Mouse (Mus musculus) hindbrain, embryonic 13.5 days (tissue): ENCODE measurements around the gene Zfp541. TPM values are rescaled to one million over a fixed set of nuclear protein-coding genes. Genes with fewer than 3 reads are reported as not detected.

Experiments
- ATAC-seq: fragments of 200-750 bp; cut with Nextera tagmentation; 2 replicates; pipeline ENCODE4 v1.8.0; 2017; ENCODE audit warnings: moderate TSS enrichment; ENCODE audit not compliant: low FRiP score
- H3K27ac ChIP-seq: fragments of 300-500 bp; sonication (generic); 2 replicates; pipeline ENCODE4 v1.5.1; 2015; ENCODE audit warnings: inconsistent platforms, mild to moderate bottlenecking, moderate library complexity
- H3K27me3 ChIP-seq: fragments of 300-500 bp; sonication (generic); 2 replicates; pipeline ENCODE4 v1.6.1; 2015; ENCODE audit warnings: mild to moderate bottlenecking, inconsistent platforms
- H3K36me3 ChIP-seq: fragments of 300-500 bp; sonication (generic); 2 replicates; pipeline ENCODE4 v1.6.1; 2015; ENCODE audit warnings: mild to moderate bottlenecking, inconsistent platforms
- H3K4me1 ChIP-seq: fragments of 300-500 bp; sonication (generic); replicated peaks from 2 replicates; pipeline ENCODE4 v1.6.1; 2015; ENCODE audit warnings: inconsistent platforms
- H3K4me2 ChIP-seq: fragments of 300-500 bp; sonication (generic); 2 replicates; pipeline ENCODE4 v1.6.1; 2015; ENCODE audit warnings: inconsistent platforms, mild to moderate bottlenecking, moderate library complexity
- H3K4me3 ChIP-seq: fragments of 300-500 bp; sonication (generic); 2 replicates; pipeline ENCODE4 v1.5.1; 2015; ENCODE audit warnings: mild to moderate bottlenecking, inconsistent platforms
- H3K9ac ChIP-seq: fragments of 300-500 bp; sonication (generic); 2 replicates; pipeline ENCODE4 v1.6.1; 2015; ENCODE audit warnings: mild to moderate bottlenecking, inconsistent platforms
- H3K9me3 ChIP-seq: fragments of 300-500 bp; sonication (generic); 2 replicates; pipeline ENCODE4 v1.6.1; 2016; ENCODE audit warnings: inconsistent platforms
- WGBS: fragments of 180-500 bp; shearing (Covaris S2); methylation state at CpG from one replicate; pipeline ENCODE4 v1.1.7; 2015; 5-methylcytosine and 5-hydroxymethylcytosine counted together
- polyA plus RNA-seq: library from polyadenylated mRNA; unstranded; fragments of >200 nt; fragmentation: Nextera tagmentation; extraction: Ambion mirVana; gene quantifications from 2 replicates; pipeline ENCODE4 v1.2.1, GENCODE M21; 2015

The Zfp541 gene
- polyA plus RNA-seq, 1 experiment from 2014 or later, result 0.09 TPM

GRCm38 (mm10) chr7:16057136-16057534 is 4.5 kb upstream of the Zfp541 start:
- Histone ChIP-seq H3K9me3 (peaks cover 4% of the 10 kb centered on the region; the same call in 1 of the 2 replicates), H3K4me1 (peaks cover 2% of the 10 kb centered on the region), H3K4me2 (no peak overlapping the region), H3K27me3 (peaks cover 42% of the 10 kb centered on the region), H3K4me3 (no peak overlapping the region), H3K36me3 (no peaks in the 10 kb centered on the region), H3K27ac (no peak overlapping the region), H3K9ac (no peak overlapping the region)
- no peak for ATAC-seq
- 75% methylated on average over 2 of the region's 2 CpGs for WGBS

- WGBS, result 64% methylated on average over 15 of the region's 15 CpGs
- no peak for ATAC-seq
- Histone ChIP-seq H3K9ac (no peak overlapping the region), H3K27ac (no peak overlapping the region), H3K27me3 (peaks cover 63% of the 10 kb centered on the region), H3K4me1 (no peaks in the 10 kb centered on the region), H3K4me2 (no peak overlapping the region), H3K36me3 (no peaks in the 10 kb centered on the region), H3K9me3 (peaks cover 4% of the 10 kb centered on the region; the same call in 1 of the 2 replicates), H3K4me3 (no peak overlapping the region)
These were observed 446 bp downstream of the Zfp541 start for GRCm38 (mm10) chr7:16062099-16062420.

- no peak for ATAC-seq
- Histone ChIP-seq H3K36me3 (no peaks in the 10 kb centered on the region), H3K27ac (no peak overlapping the region), H3K4me3 (no peak overlapping the region), H3K4me1 (no peaks in the 10 kb centered on the region), H3K9me3 (peaks cover 4% of the 10 kb centered on the region; the same call in 1 of the 2 replicates), H3K9ac (no peak overlapping the region), H3K4me2 (no peak overlapping the region), H3K27me3 (peaks cover 56% of the 10 kb centered on the region)
- 32% methylated on average over 4 of the region's 4 CpGs for WGBS
These were observed 1.9 kb downstream of the Zfp541 start for GRCm38 (mm10) chr7:16063490-16063889.

GRCm38 (mm10) chr7:16070846-16071245 is 9.2 kb downstream of the Zfp541 start:
- H3K9ac ChIP-seq, result no peak overlapping the region
- no peak overlapping the region for H3K4me3 ChIP-seq
- no peaks in the 10 kb centered on the region for H3K9me3 ChIP-seq
- ATAC-seq, result no peak
- H3K27ac ChIP-seq, result no peak overlapping the region
- no peaks in the 10 kb centered on the region for H3K4me1 ChIP-seq
- 0 out of 2 replicates have a peak, but pooled peaks cover 7% of the 10 kb centered on the region for H3K27me3 ChIP-seq
- H3K4me2 ChIP-seq, result no peak overlapping the region
- no peaks in the 10 kb centered on the region for H3K36me3 ChIP-seq

- no peak overlapping the region for H3K4me3 ChIP-seq
These were observed 10.3 kb downstream of the Zfp541 start for GRCm38 (mm10) chr7:16071906-16072305.

GRCm38 (mm10) chr7:16079947-16080346 is 18.3 kb downstream of the Zfp541 start:
- H3K9me3 ChIP-seq, result no peaks in the 10 kb centered on the region
- peaks cover 12% of the 10 kb centered on the region; the same call in 1 of the 2 replicates for H3K27me3 ChIP-seq
- 63% methylated on average over 1 of the region's 1 CpGs for WGBS
- no peak overlapping the region for H3K4me3 ChIP-seq
- no peak overlapping the region for H3K9ac ChIP-seq
- no peak overlapping the region for H3K27ac ChIP-seq
- no peak for ATAC-seq
- H3K36me3 ChIP-seq, result no peaks in the 10 kb centered on the region
- H3K4me2 ChIP-seq, result no peak overlapping the region
- no peaks in the 10 kb centered on the region for H3K4me1 ChIP-seq

More at GRCm38 (mm10) chr7:16071906-16072305, 10.3 kb downstream of the Zfp541 start:
- no peak for ATAC-seq
- Histone ChIP-seq H3K36me3 (no peaks in the 10 kb centered on the region), H3K4me2 (no peak overlapping the region), H3K4me1 (no peaks in the 10 kb centered on the region), H3K9me3 (no peaks in the 10 kb centered on the region), H3K27me3 (0 out of 2 replicates have a peak, but pooled peaks cover 5% of the 10 kb centered on the region), H3K27ac (no peak overlapping the region), H3K9ac (no peak overlapping the region)
- WGBS, result 85% methylated on average over 6 of the region's 6 CpGs

GRCm38 (mm10) chr7:16080581-16080980 is 19.0 kb downstream of the Zfp541 start:
- WGBS, result 67% methylated on average over 4 of the region's 4 CpGs
- Histone ChIP-seq H3K9ac (no peak overlapping the region), H3K4me3 (no peak overlapping the region), H3K36me3 (no peaks in the 10 kb centered on the region), H3K4me2 (no peak overlapping the region), H3K27me3 (peaks cover 12% of the 10 kb centered on the region; the same call in 1 of the 2 replicates), H3K27ac (no peak overlapping the region), H3K4me1 (no peaks in the 10 kb centered on the region), H3K9me3 (no peaks in the 10 kb centered on the region)
- no peak for ATAC-seq

GRCm38 (mm10) chr7:16083361-16083760 is 21.7 kb downstream of the Zfp541 start:
- Histone ChIP-seq H3K36me3 (no peaks in the 10 kb centered on the region), H3K9ac (no peak overlapping the region), H3K27me3 (peaks cover 8% of the 10 kb centered on the region; the same call in 1 of the 2 replicates), H3K4me2 (no peak overlapping the region), H3K4me1 (no peaks in the 10 kb centered on the region), H3K27ac (no peak overlapping the region), H3K9me3 (no peaks in the 10 kb centered on the region), H3K4me3 (no peak overlapping the region)
- ATAC-seq, result no peak
- 65% methylated on average over 4 of the region's 4 CpGs for WGBS

GRCm38 (mm10) chr7:16087587-16087986 is 26.0 kb downstream of the Zfp541 start:
- Histone ChIP-seq H3K36me3 (no peaks in the 10 kb centered on the region), H3K4me3 (no peak overlapping the region), H3K27ac (no peak overlapping the region), H3K4me1 (no peaks in the 10 kb centered on the region), H3K9ac (no peak overlapping the region), H3K4me2 (no peak overlapping the region), H3K9me3 (no peaks in the 10 kb centered on the region), H3K27me3 (peaks cover 21% of the 10 kb centered on the region; the same call in 1 of the 2 replicates)
- 79% methylated on average over 2 of the region's 2 CpGs for WGBS
- no peak for ATAC-seq

GRCm38 (mm10) chr7:16094592-16094991 is 33.0 kb downstream of the Zfp541 start:
- 76% methylated on average over 3 of the region's 3 CpGs for WGBS
- Histone ChIP-seq H3K9ac (0 out of 2 replicates have a peak overlapping the region, but pooled peaks have one; percentile 6), H3K4me1 (peaks cover 13% of the 10 kb centered on the region), H3K4me3 (no peak overlapping the region), H3K27me3 (peaks cover 48% of the 10 kb centered on the region), H3K36me3 (no peaks in the 10 kb centered on the region), H3K27ac (no peak overlapping the region), H3K9me3 (no peaks in the 10 kb centered on the region), H3K4me2 (no peak overlapping the region)
- no peak for ATAC-seq

- H3K4me3 ChIP-seq, result peak within 1 kb of the TSS; percentile 97
- H3K4me2 ChIP-seq, result peak within 1 kb of the TSS; percentile 95
- peaks cover 29% of the 10 kb centered on the region for H3K27me3 ChIP-seq
- no peaks in the 10 kb centered on the region for H3K9me3 ChIP-seq
- peaks cover 16% of the 10 kb centered on the region; the same call in 1 of the 2 replicates for H3K36me3 ChIP-seq
- ATAC-seq, result peak; percentile 98
- H3K9ac ChIP-seq, result peak within 1 kb of the TSS; percentile 98
- H3K4me1 ChIP-seq, result peaks cover 50% of the 10 kb centered on the region
- WGBS, result under 1% methylated on average over 59 of the region's 68 CpGs
- peak within 1 kb of the TSS; percentile 93 for H3K27ac ChIP-seq
These were observed 36.7 kb downstream of the Zfp541 start, which contains the start of gene Napa for GRCm38 (mm10) chr7:16098021-16099017. TSS of gene Napa (plus strand) at chr7:16098458.

- Histone ChIP-seq H3K36me3 (peaks cover 20% of the 10 kb centered on the region; the same call in 1 of the 2 replicates), H3K4me2 (peak overlapping the region; percentile 95), H3K9me3 (no peaks in the 10 kb centered on the region), H3K4me1 (peaks cover 66% of the 10 kb centered on the region), H3K27me3 (peaks cover 15% of the 10 kb centered on the region), H3K4me3 (peak overlapping the region; percentile 97; the same call in 1 of the 2 replicates), H3K27ac (no peak overlapping the region), H3K9ac (peak overlapping the region; percentile 98)
- no peak for ATAC-seq
- 83% methylated on average over 4 of the region's 4 CpGs for WGBS
These were observed 38.3 kb downstream of the Zfp541 start for GRCm38 (mm10) chr7:16099901-16100300.
